Mouse (Mus musculus) embryonic facial prominence, embryonic 10.5 days (tissue): ENCODE results near the gene Mtfr1l. TPM values are rescaled to one million over a fixed set of nuclear protein-coding genes. Genes with fewer than 3 reads are reported as not detected.
A peak's percentile ranks its signal among the peaks of the same experiment; 100 is the strongest.

Experiments
- DNase-seq: peaks from one replicate; pipeline ENCODE4 v3.0.0-alpha.2; 2017; ENCODE audit warnings: low spot score
- H3K27ac ChIP-seq: fragments of 300-500 bp; sonication (generic); replicated peaks from 2 replicates; pipeline ENCODE4 v1.5.1; 2016; ENCODE audit warnings: mild to moderate bottlenecking
- H3K27me3 ChIP-seq: fragments of 300-500 bp; sonication (generic); replicated peaks from 2 replicates; pipeline ENCODE4 v1.6.1; 2016; ENCODE audit warnings: low read depth, mild to moderate bottlenecking; ENCODE audit not compliant: poor library complexity, severe bottlenecking
- H3K36me3 ChIP-seq: fragments of 300-500 bp; sonication (generic); replicated peaks from 2 replicates; pipeline ENCODE4 v1.6.1; 2016; ENCODE audit warnings: mild to moderate bottlenecking, moderate library complexity
- H3K4me1 ChIP-seq: fragments of 300-500 bp; sonication (generic); 2 replicates; pipeline ENCODE4 v1.6.1; 2016
- H3K4me3 ChIP-seq: fragments of 300-500 bp; sonication (generic); 2 replicates; pipeline ENCODE4 v1.5.1; 2016; ENCODE audit warnings: mild to moderate bottlenecking, moderate library complexity
- H3K9me3 ChIP-seq: fragments of 300-500 bp; sonication (generic); 2 replicates; pipeline ENCODE4 v1.6.1; 2016; ENCODE audit warnings: mild to moderate bottlenecking
- WGBS: fragments of 180-500 bp; shearing (Covaris S2); methylation state at CpG from one replicate; pipeline ENCODE4 v1.1.7; 2016; 5-methylcytosine and 5-hydroxymethylcytosine counted together
- polyA plus RNA-seq: library from polyadenylated mRNA; unstranded; fragments of >200 nt; fragmentation: Nextera tagmentation; extraction: Ambion mirVana; gene quantifications from 2 replicates; pipeline ENCODE4 v1.2.1, GENCODE M21; 2016

Mtfr1l gene
- polyA plus RNA-seq, 1 experiment from 2014 or later: 114 TPM

GRCm38 (mm10) chr4:134532928-134533327, 2.3 kb downstream of the Mtfr1l start:
- peaks cover 38% of the 10 kb centered on the region for H3K36me3 ChIP-seq
- no peak overlapping the region for H3K27ac ChIP-seq
- no peaks in the 10 kb centered on the region for H3K9me3 ChIP-seq
- no peak for DNase-seq
- 83% methylated on average over 4 of the region's 4 CpGs for WGBS
- H3K4me1 ChIP-seq: peaks cover 25% of the 10 kb centered on the region
- no peaks in the 10 kb centered on the region for H3K27me3 ChIP-seq
- no peak overlapping the region for H3K4me3 ChIP-seq

GRCm38 (mm10) chr4:134526220-134526619, 9.0 kb downstream of the Mtfr1l start:
- WGBS: 84% methylated on average over 5 of the region's 5 CpGs
- no peaks in the 10 kb centered on the region for H3K27me3 ChIP-seq
- H3K27ac ChIP-seq: no peak overlapping the region
- DNase-seq: no peak
- H3K36me3 ChIP-seq: peaks cover 99% of the 10 kb centered on the region
- H3K4me1 ChIP-seq: no peaks in the 10 kb centered on the region; the same call in 1 of the 2 replicates
- H3K4me3 ChIP-seq: no peak overlapping the region
- H3K9me3 ChIP-seq: no peaks in the 10 kb centered on the region

- DNase-seq: no peak
- Histone ChIP-seq H3K9me3 (no peaks in the 10 kb centered on the region), H3K27me3 (no peaks in the 10 kb centered on the region), H3K36me3 (peaks cover 99% of the 10 kb centered on the region), H3K4me3 (no peak overlapping the region), H3K27ac (no peak overlapping the region), H3K4me1 (no peaks in the 10 kb centered on the region; the same call in 1 of the 2 replicates)
- WGBS: 68% methylated on average over 5 of the region's 5 CpGs
These were observed 9.4 kb downstream of the Mtfr1l start for GRCm38 (mm10) chr4:134525806-134526205.

GRCm38 (mm10) chr4:134523447-134523846, 11.7 kb downstream of the Mtfr1l start:
- no peaks in the 10 kb centered on the region for H3K27me3 ChIP-seq
- no peaks in the 10 kb centered on the region; the same call in 1 of the 2 replicates for H3K4me1 ChIP-seq
- peaks cover 92% of the 10 kb centered on the region for H3K36me3 ChIP-seq
- H3K4me3 ChIP-seq: no peak overlapping the region
- DNase-seq: no peak
- H3K9me3 ChIP-seq: no peaks in the 10 kb centered on the region
- WGBS: 86% methylated on average over 4 of the region's 4 CpGs
- H3K27ac ChIP-seq: no peak overlapping the region

- Histone ChIP-seq H3K27ac (no peak overlapping the region), H3K4me3 (no peak overlapping the region), H3K4me1 (peaks cover 10% of the 10 kb centered on the region), H3K9me3 (no peaks in the 10 kb centered on the region), H3K27me3 (no peaks in the 10 kb centered on the region), H3K36me3 (peaks cover 73% of the 10 kb centered on the region)
- DNase-seq: no peak
These were observed 15.9 kb downstream of the Mtfr1l start for GRCm38 (mm10) chr4:134519281-134519680.

GRCm38 (mm10) chr4:134518541-134518940, 16.6 kb downstream of the Mtfr1l start:
- 97% methylated on average over 4 of the region's 4 CpGs for WGBS
- H3K27me3 ChIP-seq: no peaks in the 10 kb centered on the region
- H3K36me3 ChIP-seq: peaks cover 72% of the 10 kb centered on the region
- H3K4me1 ChIP-seq: peaks cover 17% of the 10 kb centered on the region
- no peak overlapping the region for H3K4me3 ChIP-seq
- DNase-seq: no peak
- H3K9me3 ChIP-seq: no peaks in the 10 kb centered on the region
- H3K27ac ChIP-seq: no peak overlapping the region

GRCm38 (mm10) chr4:134517719-134518118, 17.5 kb downstream of the Mtfr1l start:
- 92% methylated on average over 10 of the region's 10 CpGs for WGBS
- Histone ChIP-seq H3K27ac (no peak overlapping the region), H3K27me3 (no peaks in the 10 kb centered on the region), H3K9me3 (no peaks in the 10 kb centered on the region), H3K4me1 (peaks cover 24% of the 10 kb centered on the region), H3K36me3 (peaks cover 64% of the 10 kb centered on the region), H3K4me3 (no peak overlapping the region)
- DNase-seq: no peak

- Histone ChIP-seq H3K4me3 (no peak overlapping the region), H3K4me1 (peaks cover 28% of the 10 kb centered on the region), H3K9me3 (no peaks in the 10 kb centered on the region), H3K27me3 (no peaks in the 10 kb centered on the region), H3K36me3 (peaks cover 57% of the 10 kb centered on the region), H3K27ac (no peak overlapping the region)
- WGBS: 86% methylated on average over 8 of the region's 8 CpGs
- no peak for DNase-seq
These were observed 18.2 kb downstream of the Mtfr1l start for GRCm38 (mm10) chr4:134516981-134517380.

GRCm38 (mm10) chr4:134515614-134516013, 19.6 kb downstream of the Mtfr1l start:
- Histone ChIP-seq H3K27ac (no peak overlapping the region), H3K4me1 (peaks cover 38% of the 10 kb centered on the region), H3K9me3 (no peaks in the 10 kb centered on the region), H3K4me3 (no peak overlapping the region), H3K36me3 (peaks cover 44% of the 10 kb centered on the region), H3K27me3 (no peaks in the 10 kb centered on the region)
- WGBS: 77% methylated on average over 7 of the region's 7 CpGs
- no peak for DNase-seq

GRCm38 (mm10) chr4:134514309-134514930, 20.8 kb downstream of the Mtfr1l start:
- H3K9me3 ChIP-seq: no peaks in the 10 kb centered on the region
- WGBS: 90% methylated on average over 11 of the region's 11 CpGs
- no peak for DNase-seq
- H3K27ac ChIP-seq: no peak overlapping the region
- peaks cover 32% of the 10 kb centered on the region for H3K36me3 ChIP-seq
- H3K27me3 ChIP-seq: no peaks in the 10 kb centered on the region
- H3K4me3 ChIP-seq: no peak overlapping the region
- H3K4me1 ChIP-seq: peaks cover 41% of the 10 kb centered on the region

GRCm38 (mm10) chr4:134512798-134513197, 22.4 kb downstream of the Mtfr1l start:
- WGBS: 35% methylated on average over 15 of the region's 15 CpGs
- H3K27ac ChIP-seq: peak overlapping the region; percentile 15; the same call in 1 of the 2 replicates

GRCm38 (mm10) chr4:134511730-134512129, 23.5 kb downstream of the Mtfr1l start:
- H3K9me3 ChIP-seq: no peaks in the 10 kb centered on the region
- WGBS: 80% methylated on average over 6 of the region's 6 CpGs
- peaks cover 18% of the 10 kb centered on the region for H3K36me3 ChIP-seq
- H3K27ac ChIP-seq: peak overlapping the region; percentile 91; the same call in 1 of the 2 replicates
- peaks cover 35% of the 10 kb centered on the region for H3K4me1 ChIP-seq
- H3K27me3 ChIP-seq: no peaks in the 10 kb centered on the region
- peak overlapping the region; percentile 70 for H3K4me3 ChIP-seq
- DNase-seq: no peak

More at GRCm38 (mm10) chr4:134512798-134513197, 22.4 kb downstream of the Mtfr1l start:
- Histone ChIP-seq H3K4me3 (peak overlapping the region; percentile 70), H3K4me1 (peaks cover 41% of the 10 kb centered on the region), H3K9me3 (no peaks in the 10 kb centered on the region), H3K27me3 (no peaks in the 10 kb centered on the region), H3K36me3 (peaks cover 25% of the 10 kb centered on the region)
- DNase-seq: peak; percentile 74

GRCm38 (mm10) chr4:134510845-134511411, 24.3 kb downstream of the Mtfr1l start, which contains the start of gene Aunip:
Aunip (plus strand) TSS chr4:134510999.
- under 1% methylated on average over 42 of the region's 42 CpGs for WGBS

More at GRCm38 (mm10) chr4:134510845-134511411, 24.3 kb downstream of the Mtfr1l start, which contains the start of gene Aunip:
- peak within 1 kb of the TSS; percentile 70 for H3K4me3 ChIP-seq
- H3K27me3 ChIP-seq: no peaks in the 10 kb centered on the region
- H3K36me3 ChIP-seq: peaks cover 18% of the 10 kb centered on the region
- H3K27ac ChIP-seq: peak within 1 kb of the TSS; percentile 91
- peaks cover 35% of the 10 kb centered on the region for H3K4me1 ChIP-seq
- DNase-seq: peak; percentile 96
- H3K9me3 ChIP-seq: no peaks in the 10 kb centered on the region
